Mouse (Mus musculus) ES-Bruce4 (cell line): ENCODE measurements at regions not wholly inside any gene's neighbourhood (a gene's known extent, or its start where the extent isn't known, plus 50 kb on each side); places are given as distances from the start of the nearest gene placed in this dataset.

ENCODE experiments used
- CTCF ChIP-seq: IDR thresholded peaks from one replicate; pipeline ENCODE4 v1.8.1; 2011; ENCODE audit warnings: low read depth, low read length
- EP300 ChIP-seq: IDR thresholded peaks from 2 replicates; pipeline ENCODE4 v1.6.1; 2011; ENCODE audit warnings: low read depth, low read length; ENCODE audit not compliant: insufficient read depth

- TF ChIP-seq CTCF (no peak), EP300 (no peak)
Observed at GRCm38 (mm10) chr12:28150759-28151158, 401.4 kb downstream of the Dcdc2c start.
